Mouse (Mus musculus) liver, embryonic 14.5 days (tissue): ENCODE data around the gene Zfp598. TPM values are rescaled to one million over a fixed set of nuclear protein-coding genes. Genes with fewer than 3 reads are reported as not detected.
"Not testable (repeated sequence)": the region's sequence is repeated elsewhere in the genome, so short reads cannot be mapped to it uniquely, and the experiment has no call there.

Experiments
- ATAC-seq: fragments of 200-750 bp; cut with Nextera tagmentation; 2 replicates; pipeline ENCODE4 v1.8.0; 2017; ENCODE audit warnings: moderate number of reproducible peaks, mild to moderate bottlenecking, moderate library complexity; ENCODE audit not compliant: insufficient read depth
- DNase-seq, 3 experiments: peaks; one replicate each; pipeline ENCODE4 v3.0.0-alpha.2; 2012 to 2013; ENCODE audit warnings: low read depth in 3 of 3, low spot score in 3 of 3
- H3K27ac ChIP-seq: fragments of 300-500 bp; sonication (generic); 2 replicates; pipeline ENCODE4 v1.5.1; 2014; ENCODE audit warnings: moderate library complexity, mild to moderate bottlenecking, control low read depth, inconsistent platforms
- H3K27me3 ChIP-seq: fragments of 300-500 bp; sonication (generic); 2 replicates; pipeline ENCODE4 v1.6.1; 2014; ENCODE audit warnings: mild to moderate bottlenecking, low read length, moderate library complexity; ENCODE audit not compliant: control insufficient read depth, insufficient read depth
- H3K36me3 ChIP-seq: fragments of 300-500 bp; sonication (generic); replicated peaks from 2 replicates; pipeline ENCODE4 v1.6.1; 2014; ENCODE audit warnings: low read depth; ENCODE audit not compliant: control insufficient read depth, insufficient read depth
- H3K4me1 ChIP-seq, 2 experiments: fragments of 200-500 bp in 1 of 2; fragments of 300-500 bp in 1 of 2; sonication (generic) in 1 of 2; replicated peaks; 2 replicates each; pipeline ENCODE4 v1.6.1; 2012 to 2014; ENCODE audit warnings: antibody characterized with exemption in 1 of 2, inconsistent platforms in 1 of 2, low read length in 1 of 2; ENCODE audit not compliant: control insufficient read depth in 2 of 2, insufficient read depth in 2 of 2
- H3K4me2 ChIP-seq: fragments of 300-500 bp; sonication (generic); 2 replicates; pipeline ENCODE4 v1.6.1; 2014; ENCODE audit warnings: low read depth, mild to moderate bottlenecking, control low read depth, moderate library complexity
- H3K4me3 ChIP-seq, 2 experiments: fragments of 200-500 bp in 1 of 2; fragments of 300-500 bp in 1 of 2; sonication (generic) in 1 of 2; 2 replicates each; pipeline ENCODE4 v1.5.1; 2012 to 2014; ENCODE audit warnings: low read depth in 2 of 2, low read length in 2 of 2, mild to moderate bottlenecking in 2 of 2, control low read depth in 1 of 2, inconsistent platforms in 1 of 2, moderate library complexity in 1 of 2; ENCODE audit not compliant: insufficient read depth in 1 of 2
- H3K9ac ChIP-seq: fragments of 300-500 bp; sonication (generic); replicated peaks from 2 replicates; pipeline ENCODE4 v1.6.1; 2014; ENCODE audit warnings: mild to moderate bottlenecking, control low read depth, moderate library complexity
- H3K9me3 ChIP-seq: fragments of 300-500 bp; sonication (generic); 2 replicates; pipeline ENCODE4 v1.6.1; 2016; ENCODE audit warnings: low read length, mixed read lengths; ENCODE audit not compliant: control insufficient read depth
- CTCF ChIP-seq: IDR thresholded peaks from 2 replicates; pipeline ENCODE4 v1.5.1; 2016; ENCODE audit warnings: antibody characterized with exemption, low read depth, control low read depth
- EP300 ChIP-seq: IDR thresholded peaks from 2 replicates; pipeline ENCODE4 v1.6.1; 2016; ENCODE audit warnings: antibody characterized with exemption, low read depth
- WGBS: fragments of 180-500 bp; shearing (Covaris S2); extraction: QIAGEN DNeasy Blood & Tissue Kit; methylation state at CpG from one replicate; pipeline ENCODE4 v1.1.7; 2014; ENCODE audit not compliant: insufficient replicate concordance; 5-methylcytosine and 5-hydroxymethylcytosine counted together
- polyA plus RNA-seq, 2 experiments: library from polyadenylated mRNA; depleted of rRNA in 1 of 2; stranded (reverse) in 1 of 2; unstranded in 1 of 2; fragments of >200 nt; fragmentation: Nextera tagmentation in 1 of 2; extraction: Ambion mirVana in 1 of 2; gene quantifications; 2 replicates each; pipeline versions ENCODE4 v1.2.1 to v1.2.3; 2012 to 2014

Gene Zfp598
- polyA plus RNA-seq, 2 experiments = 10.7 to 23.8 TPM

- 8% methylated on average over 7 of the region's 7 CpGs for WGBS
- ATAC-seq = not testable (repeated sequence)
- peaks cover 16 to 23% of the 10 kb centered on the region in 2 experiments for H3K4me1 ChIP-seq
Observed at GRCm38 (mm10) chr17:24721383-24721955, 52.0 kb downstream of the Zfp598 start.

GRCm38 (mm10) chr17:24722220-24722924 is 52.9 kb downstream of the Zfp598 start:
- 0 out of 2 replicates have a peak, but pooled peaks have one; percentile 5 for TF ChIP-seq EP300
- no peak for TF ChIP-seq CTCF
- 11% methylated on average over 13 of the region's 13 CpGs for WGBS
- ATAC-seq (no peak), DNase-seq (no peak)
- Histone ChIP-seq H3K4me1 (peaks cover 16 to 23% of the 10 kb centered on the region in 2 experiments), H3K9ac (peak overlapping the region; percentile 96), H3K9me3 (no peaks in the 10 kb centered on the region), H3K4me3 (peak overlapping the region; percentile 54 to 96), H3K4me2 (peak overlapping the region; percentile 92), H3K27ac (peak overlapping the region; percentile 84), H3K27me3 (no peaks in the 10 kb centered on the region), H3K36me3 (peaks cover 19% of the 10 kb centered on the region)

More at GRCm38 (mm10) chr17:24721383-24721955, 52.0 kb downstream of the Zfp598 start:
- not testable (repeated sequence) for DNase-seq, H3K9me3 ChIP-seq, H3K27me3 ChIP-seq
- Histone ChIP-seq H3K27ac (peak overlapping the region; percentile 84), H3K36me3 (peaks cover 19% of the 10 kb centered on the region), H3K9ac (peak overlapping the region; percentile 96), H3K4me3 (peak overlapping the region; percentile 67 to 96), H3K4me2 (peak overlapping the region; percentile 92)
- 0 out of 2 replicates have a peak, but pooled peaks have one; percentile 11 for TF ChIP-seq EP300

GRCm38 (mm10) chr17:24723122-24723880 is 53.8 kb downstream of the Zfp598 start:
- DNase-seq (no peak), ATAC-seq (no peak)
- Histone ChIP-seq H3K4me3 (peak overlapping the region; percentile 85 to 96), H3K4me2 (peak overlapping the region; percentile 92), H3K9me3 (no peaks in the 10 kb centered on the region), H3K27ac (peak overlapping the region; percentile 84), H3K36me3 (peaks cover 19% of the 10 kb centered on the region), H3K9ac (peak overlapping the region; percentile 96), H3K27me3 (no peaks in the 10 kb centered on the region), H3K4me1 (peaks cover 16 to 23% of the 10 kb centered on the region in 2 experiments)
- TF ChIP-seq EP300 = no peak
- no peak for TF ChIP-seq CTCF
- under 1% methylated on average over 12 of the region's 12 CpGs for WGBS

GRCm38 (mm10) chr17:24723881-24724180 is 54.3 kb downstream of the Zfp598 start:
- no peak for TF ChIP-seq EP300
- no peak for TF ChIP-seq CTCF
- Histone ChIP-seq H3K27ac (peak overlapping the region; percentile 84), H3K27me3 (no peaks in the 10 kb centered on the region), H3K4me2 (peak overlapping the region; percentile 92), H3K9ac (peak overlapping the region; percentile 96), H3K9me3 (no peaks in the 10 kb centered on the region), H3K4me1 (peaks cover 16 to 19% of the 10 kb centered on the region in 2 experiments), H3K4me3 (peak overlapping the region; percentile 85 to 96), H3K36me3 (peaks cover 19% of the 10 kb centered on the region)
- under 1% methylated on average over 15 of the region's 15 CpGs for WGBS
- DNase-seq (no peak), ATAC-seq (peak; percentile 58)

- peaks cover 19% of the 10 kb centered on the region for H3K36me3 ChIP-seq
- H3K27me3 ChIP-seq = no peaks in the 10 kb centered on the region
- peak within 1 kb of the TSS; percentile 85 to 96 for H3K4me3 ChIP-seq
- WGBS = 0% methylated on average over 30 of the region's 30 CpGs
- ATAC-seq = peak; percentile 72
- peaks cover 16 to 18% of the 10 kb centered on the region in 2 experiments for H3K4me1 ChIP-seq
- H3K9ac ChIP-seq = peak within 1 kb of the TSS; percentile 96
- no peak for TF ChIP-seq EP300
- peak; percentile 100 for TF ChIP-seq CTCF
- H3K27ac ChIP-seq = peak within 1 kb of the TSS; percentile 84
- H3K4me2 ChIP-seq = peak within 1 kb of the TSS; percentile 92
- DNase-seq = peak; percentile 85 to 88 (median 87)
- no peaks in the 10 kb centered on the region for H3K9me3 ChIP-seq
Observed at GRCm38 (mm10) chr17:24724184-24724583, 54.7 kb downstream of the Zfp598 start, which contains the start of gene Ndufb10. Gene Ndufb10 (minus strand): TSS chr17:24724478.
